Mouse (Mus musculus) brain, adult 2 months (tissue): ENCODE measurements around the gene Bad.
"Not testable (repeated sequence)": the region's sequence is repeated elsewhere in the genome, so short reads cannot be mapped to it uniquely, and the experiment has no call there.

Experiments
- DNase-seq: peaks from one replicate; pipeline ENCODE4 v3.0.0; 2011; ENCODE audit warnings: low read depth, low spot score

Gene Bad

DNA sequence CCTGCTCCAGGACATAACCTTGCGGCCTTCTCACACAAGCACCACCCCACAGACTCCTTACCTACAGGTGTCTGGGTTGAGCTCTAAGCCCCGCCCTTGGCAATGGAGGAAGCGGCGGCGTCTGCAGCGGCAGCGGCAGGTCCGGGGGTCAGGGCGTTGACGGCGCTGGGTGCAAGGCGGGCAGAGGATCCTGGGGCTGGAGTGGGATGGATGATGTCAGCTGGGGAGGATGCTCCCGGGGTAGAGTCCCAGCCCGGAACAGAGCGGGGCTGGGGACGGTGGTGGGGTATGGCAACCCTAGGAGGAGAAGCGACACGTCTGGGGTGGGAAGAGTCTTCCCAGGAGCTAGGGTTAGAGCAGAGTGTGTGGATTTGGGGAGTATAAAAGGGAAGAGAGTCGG lies 43.6 kb downstream of the Bad start:
- no peak for DNase-seq

DNA sequence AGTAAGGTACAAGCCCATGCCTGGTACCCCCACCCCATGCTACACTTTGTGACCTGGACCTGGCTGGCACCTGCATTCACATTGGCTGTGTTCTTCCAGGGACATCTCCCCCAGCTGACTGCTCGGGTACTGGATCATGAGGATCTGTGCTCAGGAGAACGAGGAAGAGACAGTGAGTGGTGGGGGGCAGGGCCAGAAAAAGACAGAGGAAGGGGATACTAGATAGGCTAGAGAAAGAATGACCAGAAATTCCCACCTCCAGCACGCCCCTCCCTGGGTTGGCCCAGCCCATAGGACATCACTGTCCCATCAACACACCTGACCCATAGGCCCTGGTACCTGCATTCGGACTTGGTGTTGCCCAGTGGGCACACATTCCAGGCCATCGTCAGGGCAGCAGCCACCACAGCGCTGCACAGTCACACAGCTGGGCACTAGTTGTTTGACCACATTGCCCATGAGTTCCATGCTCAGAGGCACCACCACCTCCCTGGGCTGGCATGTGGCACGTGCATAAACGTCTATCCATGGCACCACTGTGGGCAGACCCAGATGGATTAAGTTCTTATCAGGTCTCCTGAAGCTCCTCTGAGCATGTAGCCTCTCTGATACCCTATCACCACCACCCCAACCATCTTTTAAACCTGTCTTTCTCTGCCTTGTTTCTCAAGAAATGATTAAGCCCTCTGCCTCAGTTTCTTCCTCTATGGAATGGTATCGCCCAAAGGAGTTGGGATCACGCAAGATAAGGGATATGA lies 44.5 kb downstream of the Bad start:
- DNase-seq = no peak

DNA sequence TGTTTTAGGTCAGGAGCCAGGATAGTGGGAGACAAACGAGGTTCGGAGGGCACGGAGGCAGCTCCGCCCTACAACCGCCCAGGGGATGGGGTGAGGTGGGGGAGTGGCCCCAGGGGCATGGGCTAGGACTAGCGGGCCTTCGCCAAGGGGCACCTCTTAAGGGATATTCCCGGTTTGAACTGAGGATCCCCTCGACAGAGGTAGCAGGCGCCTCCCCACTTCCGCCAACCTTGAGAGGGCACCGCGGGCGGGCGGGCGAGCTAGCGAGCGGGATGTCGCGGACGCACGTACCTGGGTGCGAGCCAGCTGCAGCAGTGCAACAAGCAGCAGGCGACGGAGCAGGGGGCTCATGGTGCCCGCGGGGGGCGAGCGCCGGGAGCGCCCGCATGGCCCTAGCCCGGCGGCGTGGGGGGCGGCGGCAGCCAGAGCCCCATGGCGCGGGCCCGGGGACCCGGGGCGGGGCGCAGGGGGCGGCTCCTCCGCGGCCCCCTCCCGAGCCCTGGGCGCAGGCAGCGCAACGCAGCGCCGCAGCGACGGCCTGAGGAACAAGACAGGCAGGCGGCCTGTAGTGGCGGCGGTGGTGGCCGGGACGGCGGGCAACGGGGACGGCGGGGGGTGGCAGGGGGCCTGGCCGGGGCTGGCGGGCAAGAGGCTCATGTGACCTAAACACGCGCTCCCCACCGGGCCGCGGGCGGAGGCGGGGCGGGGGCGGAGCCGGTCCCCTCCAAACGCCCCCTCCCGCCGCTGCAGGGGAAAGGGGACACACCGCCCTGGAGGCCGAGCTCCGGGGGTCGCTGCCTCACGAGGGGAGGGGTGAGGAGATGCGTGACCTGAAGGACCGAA lies 45.6 kb downstream of the Bad start, which contains the start of gene Vegfb:
Vegfb (minus strand) TSS at position 591 of the 843 bp plus-strand sequence.
- DNase-seq = peak; percentile 67

DNA sequence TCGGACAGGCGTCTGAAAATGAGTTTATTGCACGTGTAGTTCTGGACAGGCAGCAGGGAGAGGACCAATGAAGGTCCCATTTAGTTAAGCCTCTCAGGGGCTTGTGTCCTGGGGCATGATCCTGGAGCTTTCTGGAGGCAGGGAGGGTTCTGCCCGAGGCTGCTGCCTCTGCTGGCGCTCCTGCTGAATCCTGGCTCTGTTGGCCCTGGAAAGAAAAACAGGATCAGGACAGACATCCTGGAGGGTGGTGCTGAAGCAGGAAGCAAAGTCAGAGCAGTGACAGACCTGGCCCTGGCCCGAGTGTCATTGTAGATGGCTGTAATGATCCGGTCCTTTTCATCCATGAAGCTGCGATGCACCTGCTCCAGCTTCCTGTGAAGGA lies 46.2 kb downstream of the Bad start:
- DNase-seq = peak; percentile 46

DNA sequence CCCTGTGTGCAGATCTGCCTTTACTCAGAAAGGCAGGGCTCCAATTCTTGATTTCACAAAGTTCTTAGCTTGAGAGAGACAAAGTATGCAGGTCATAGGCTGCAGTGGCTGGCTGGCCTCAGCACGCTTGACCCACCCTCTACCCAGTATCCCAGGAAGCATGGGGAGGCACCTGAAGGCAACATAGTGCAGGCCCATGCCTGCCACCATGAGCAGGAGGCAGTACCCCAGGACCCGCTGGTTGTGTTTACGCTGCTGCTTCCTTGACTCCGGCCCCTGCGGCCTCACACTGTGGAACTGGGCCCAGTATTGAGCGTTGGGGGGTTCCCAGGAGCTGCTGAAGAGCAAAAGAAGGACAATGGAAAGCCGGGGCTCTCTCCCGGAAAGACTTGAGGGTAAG lies 47.6 kb downstream of the Bad start:
- DNase-seq = no peak

DNA sequence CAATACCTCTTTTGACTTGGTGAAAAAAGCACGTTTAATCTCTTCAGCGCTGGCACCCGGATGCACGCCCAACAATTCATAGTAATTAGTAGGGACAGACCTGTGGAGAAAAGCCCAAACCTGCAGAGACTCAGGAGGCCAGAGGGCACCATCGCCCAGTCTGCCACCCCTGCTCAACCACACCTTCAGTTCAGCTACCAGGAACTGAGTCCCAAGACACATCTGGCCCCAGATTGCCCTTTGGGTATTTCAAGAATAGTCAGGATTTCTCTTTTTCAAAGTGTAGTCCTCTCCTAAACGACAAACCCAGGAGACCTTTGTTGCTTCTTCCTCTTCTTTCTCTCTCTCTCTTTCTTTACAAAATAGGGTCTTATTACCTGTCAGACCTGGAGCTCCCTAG lies 49.1 kb downstream of the Bad start:
- no peak for DNase-seq

DNA sequence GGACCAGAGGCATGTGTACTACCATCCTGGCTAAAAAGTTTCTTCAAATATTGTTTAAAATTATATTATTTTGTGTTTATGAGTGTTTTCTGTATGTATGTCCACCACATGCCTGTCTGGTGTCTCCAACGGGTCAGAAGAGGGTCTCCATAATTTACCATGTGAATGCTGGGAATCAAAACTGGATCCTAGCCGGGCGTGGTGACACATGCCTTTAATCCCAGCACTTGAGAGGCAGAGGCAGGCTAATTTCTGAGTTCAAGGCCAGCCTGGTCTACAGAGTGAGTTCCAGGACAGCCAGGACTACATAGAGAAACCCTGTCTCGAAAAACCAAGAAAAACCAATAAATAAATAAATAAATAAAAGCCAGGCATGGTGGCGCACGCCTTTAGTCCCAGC lies 49.5 kb downstream of the Bad start:
- DNase-seq = not testable (repeated sequence)

DNA sequence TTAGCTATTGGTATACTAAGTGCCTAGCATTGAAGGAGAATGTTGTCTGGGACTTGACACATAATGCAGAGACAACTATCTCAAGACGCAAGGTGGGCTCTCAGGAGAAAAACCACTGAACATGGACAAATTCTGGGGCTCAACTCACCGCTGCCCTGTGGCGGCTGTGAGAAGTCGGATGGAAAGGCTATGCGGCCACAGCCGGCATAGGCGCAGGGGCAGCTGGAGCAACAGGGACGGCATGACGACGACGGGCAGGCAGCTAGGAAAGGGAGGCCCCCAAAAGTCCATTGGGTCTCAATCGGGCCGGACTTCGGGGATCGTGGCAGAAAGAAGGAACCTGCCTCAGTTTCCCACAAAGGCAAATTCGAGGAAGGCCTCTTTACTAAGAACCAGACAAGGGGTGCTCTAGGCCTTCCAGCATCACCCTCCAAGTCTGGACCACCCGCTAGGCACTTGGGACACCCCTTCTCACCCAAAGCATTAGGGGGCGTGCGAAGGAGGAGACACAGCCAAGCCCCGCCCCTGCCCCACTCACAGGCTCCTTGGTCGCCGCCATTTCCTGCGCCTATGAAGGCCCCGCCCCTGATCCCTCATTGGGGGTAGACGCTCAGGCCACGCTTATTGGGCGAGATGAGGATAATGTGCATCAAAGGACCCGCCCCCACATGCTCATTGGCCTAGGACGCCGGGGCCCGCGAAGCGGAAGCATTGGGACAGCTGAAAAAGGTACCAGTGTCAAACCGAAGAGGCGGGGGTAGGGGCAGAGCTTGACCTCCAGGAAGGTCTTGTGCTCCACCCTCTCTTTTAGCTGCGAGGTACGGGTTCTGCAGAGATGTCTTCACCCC lies 50.6 kb downstream of the Bad start, which contains the start of gene Dnajc4:
Dnajc4 (minus strand) TSS at position 562 of the 848 bp plus-strand sequence.
- DNase-seq = peak; percentile 99

DNA sequence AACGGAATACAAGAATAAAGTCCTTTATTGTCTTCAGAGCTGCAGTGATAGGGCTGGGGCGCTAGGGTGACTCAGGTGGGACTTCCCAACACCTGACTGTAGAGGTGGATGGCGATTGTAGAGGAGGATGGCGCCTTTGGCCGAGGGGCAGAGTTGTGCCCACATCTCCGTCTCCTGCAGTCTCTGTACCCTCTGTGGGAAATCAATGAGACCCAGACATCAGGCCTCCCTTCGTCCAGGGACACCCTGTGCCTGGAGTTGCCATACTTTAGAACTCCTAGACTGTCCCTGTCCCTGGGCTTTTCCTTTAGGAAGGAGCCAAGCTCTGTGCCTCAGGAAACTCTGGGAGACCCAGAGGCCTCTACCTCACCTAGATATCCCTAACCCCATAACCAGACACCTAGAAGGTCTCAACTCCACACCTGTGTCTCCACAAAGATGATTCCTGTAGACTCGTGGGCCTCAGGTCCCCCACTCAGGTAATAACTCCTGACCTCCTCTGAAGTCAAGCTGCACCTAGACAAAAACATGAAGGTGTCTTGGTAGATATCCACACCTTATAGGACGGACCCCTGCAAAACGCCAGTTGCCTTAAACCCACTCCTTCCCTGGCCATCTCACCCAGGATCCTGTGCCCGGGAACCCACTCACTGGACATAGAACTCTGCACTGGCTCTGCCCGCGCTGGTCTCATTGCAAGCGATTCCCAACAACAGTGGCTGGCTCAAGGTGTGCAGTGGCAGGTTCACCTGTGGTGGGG lies 51.5 kb downstream of the Bad start:
- no peak for DNase-seq

DNA sequence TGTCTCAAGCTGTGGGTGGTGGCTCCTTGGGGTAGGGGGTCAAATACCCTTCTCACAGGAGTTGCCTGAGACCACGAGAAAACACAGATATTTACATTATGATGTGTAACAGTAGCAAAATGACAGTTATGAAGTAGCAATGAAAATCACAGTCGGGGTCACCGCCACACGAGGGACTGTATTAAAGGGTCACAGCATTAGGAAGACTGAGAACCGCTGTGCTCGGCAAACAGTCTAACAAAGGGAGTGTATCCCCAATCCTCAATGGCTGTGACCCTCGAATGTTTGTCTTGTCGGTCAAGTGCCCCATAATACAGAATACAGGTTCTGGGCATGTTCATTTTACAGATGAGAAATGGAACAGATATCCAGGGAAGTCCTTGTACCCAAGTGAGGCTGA lies 52.3 kb downstream of the Bad start:
- DNase-seq = no peak

DNA sequence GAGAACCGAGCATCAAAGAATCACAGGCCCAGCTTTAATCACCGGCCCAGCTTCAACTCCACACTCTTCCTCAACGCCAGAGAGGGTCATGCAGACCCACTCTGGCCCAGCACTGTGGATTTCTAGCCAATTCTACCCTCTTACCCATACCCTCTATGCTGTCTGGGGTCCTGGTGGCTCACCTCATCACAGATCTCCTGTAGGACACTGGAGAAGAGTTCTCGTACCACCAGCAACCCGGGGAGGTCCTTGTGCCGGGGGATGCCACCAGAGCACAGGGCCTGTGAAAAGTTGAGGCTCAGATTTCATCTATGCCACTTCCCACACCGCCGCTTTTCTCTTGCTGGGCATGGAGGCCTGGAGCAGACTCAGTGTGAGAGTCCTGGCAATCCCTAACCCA lies 52.8 kb downstream of the Bad start:
- no peak for DNase-seq

DNA sequence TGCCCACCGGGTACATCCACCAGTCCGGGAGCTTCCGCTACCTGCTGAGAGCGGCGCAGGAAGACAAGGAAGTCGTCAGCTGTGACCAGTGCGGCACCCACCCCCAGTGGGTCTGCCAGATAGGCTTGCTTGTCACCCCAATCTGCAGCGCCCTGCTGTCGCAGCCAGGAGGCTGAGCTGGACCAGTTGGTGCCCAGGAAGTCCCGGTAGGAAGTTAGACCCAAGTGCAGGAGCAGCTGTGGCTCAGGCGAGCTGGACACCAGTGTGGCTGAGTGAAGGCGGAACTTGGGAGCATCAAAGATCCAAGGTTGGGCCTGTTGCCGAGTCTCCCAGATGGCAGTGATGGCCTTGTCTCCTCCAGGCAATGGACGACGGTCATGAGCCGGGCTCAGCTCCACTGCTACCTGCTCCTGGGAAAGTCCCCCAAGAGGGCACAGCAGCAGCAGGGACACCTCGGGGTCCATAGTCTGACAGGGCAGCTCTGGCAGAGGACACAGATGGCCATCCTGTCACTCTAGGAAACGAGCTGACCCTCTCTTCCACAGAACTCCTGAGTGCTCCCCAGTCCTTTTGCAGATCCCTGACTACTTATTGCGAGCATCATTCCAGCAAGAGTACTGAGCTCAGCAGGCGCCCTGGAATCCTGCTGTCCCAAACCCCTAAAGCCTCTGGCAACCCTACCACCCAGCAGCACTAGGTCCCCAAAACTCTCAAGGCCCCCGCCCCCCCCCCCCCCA lies 53.8 kb downstream of the Bad start:
- DNase-seq = peak; percentile 66

DNA sequence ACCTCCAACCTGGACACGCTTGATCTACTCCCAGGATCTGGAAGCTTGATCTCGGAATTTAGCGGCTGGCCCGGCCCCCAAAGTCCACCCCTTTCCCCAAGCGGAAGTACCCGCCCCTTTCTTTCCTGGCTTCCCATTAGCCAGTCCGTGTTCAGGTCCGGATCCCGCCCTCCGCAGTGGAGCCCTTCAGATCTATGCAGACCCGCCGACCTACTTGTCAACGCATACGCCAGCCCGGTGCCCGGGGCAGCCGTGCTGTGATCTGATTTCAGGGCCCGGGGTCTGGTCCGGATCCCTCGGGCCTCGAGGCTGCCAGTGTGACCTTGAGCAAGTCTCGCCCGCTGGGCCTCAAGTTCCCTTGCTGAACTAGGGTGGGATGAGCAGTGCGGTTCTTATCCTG lies 54.3 kb downstream of the Bad start, which contains the start of the genes Nudt22 and Trpt1:
Nudt22 (minus strand) TSS at position 112 of the 400 bp plus-strand sequence.
Trpt1 (plus strand) TSS at position 126 of the 400 bp plus-strand sequence.
- DNase-seq = peak; percentile 96

DNA sequence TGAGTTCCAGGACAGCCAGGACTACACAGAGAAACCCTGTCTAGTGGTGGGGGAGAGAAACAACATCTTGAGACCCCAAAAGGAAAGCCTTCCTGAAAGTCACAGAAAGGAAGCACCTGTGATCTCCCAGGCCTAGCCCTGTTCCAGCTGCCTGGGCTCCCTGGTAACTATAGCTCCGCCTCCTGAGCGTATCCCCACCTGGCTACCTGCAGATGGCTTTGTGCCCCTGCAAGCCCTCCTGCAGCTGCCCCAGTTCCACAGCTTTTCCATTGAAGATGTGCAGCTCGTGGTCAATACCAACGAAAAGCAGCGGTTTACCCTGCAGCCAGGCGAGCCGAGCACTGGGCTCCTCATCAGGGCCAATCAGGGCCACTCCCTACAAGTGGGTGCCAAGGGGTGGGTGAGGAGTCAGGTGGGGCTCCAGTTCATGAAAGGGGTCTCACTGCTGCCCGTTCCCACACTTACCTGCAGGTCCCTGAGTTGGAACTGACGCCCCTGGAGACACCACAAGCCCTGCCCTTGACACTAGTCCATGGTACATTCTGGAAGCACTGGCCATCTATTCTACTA lies 56.1 kb downstream of the Bad start:
- DNase-seq = no peak

DNA sequence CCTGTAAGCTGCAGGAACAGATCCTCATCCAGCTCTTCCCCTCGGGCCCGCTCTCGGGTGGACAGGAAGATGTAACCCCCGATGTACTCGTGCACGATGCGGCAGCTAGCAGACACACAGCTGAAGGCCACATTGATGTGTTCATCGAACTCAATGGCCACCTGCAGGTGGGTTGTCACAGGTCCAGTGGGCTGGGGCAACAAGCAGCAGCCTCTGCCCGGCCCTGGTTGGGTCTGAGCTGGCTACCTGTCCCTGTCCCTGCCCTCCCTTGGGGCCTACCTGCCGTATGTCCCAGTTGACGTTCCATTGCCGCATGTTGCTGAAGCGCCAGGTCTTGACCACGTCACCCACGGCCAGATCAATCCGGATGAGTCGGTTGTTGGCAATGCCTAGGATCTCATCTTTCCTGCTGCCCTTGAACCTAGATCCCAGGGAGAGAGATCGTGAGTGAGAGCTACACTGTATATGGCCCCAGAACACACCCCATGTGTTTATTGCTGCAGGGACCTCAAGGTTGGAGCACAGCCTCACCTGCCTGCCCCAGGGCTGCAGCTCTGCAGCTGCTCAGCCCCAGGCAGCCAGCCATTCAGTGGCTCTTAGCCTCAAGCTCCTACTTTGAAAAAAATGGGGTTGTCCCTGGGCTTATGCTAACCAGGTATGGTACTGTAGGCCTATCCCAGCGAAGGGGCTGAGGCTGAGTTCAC lies 57.9 kb downstream of the Bad start:
- DNase-seq = no peak
